Mouse (Mus musculus): ENCODE measurements around the gene Catsperd.

DNA sequence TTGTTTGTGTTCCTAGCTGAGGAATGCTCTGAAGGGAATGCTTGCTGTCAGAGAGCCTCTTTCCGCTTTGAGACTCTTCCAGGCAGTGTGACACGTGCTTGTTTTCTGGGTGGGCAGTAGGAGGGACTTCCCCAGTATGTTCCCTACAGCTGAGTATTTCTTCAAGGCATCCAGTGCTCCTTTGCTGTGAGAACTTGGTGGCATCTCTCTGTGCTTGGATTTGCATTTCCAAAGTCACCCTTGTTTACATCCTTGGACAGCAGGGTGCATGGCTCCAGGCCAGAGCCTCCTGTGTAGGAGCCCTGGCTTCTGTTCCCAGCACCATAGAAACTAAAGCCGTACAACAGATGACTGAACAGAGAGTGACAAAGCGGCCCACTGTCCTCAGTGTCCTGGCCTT is 80.7 kb downstream of the Catsperd start:
- TF ChIP-seq CTCF (IDR thresholded peaks at IDR 0.05 in 2 of 3, conservative IDR thresholded peaks at IDR 0.05 in 1 of 3; ENCODE audit: control insufficient read depth in 1 of 3, insufficient read depth in 1 of 3, low read depth in 2 of 3, low read length in 3 of 3, poor library complexity in 1 of 3, severe bottlenecking in 1 of 3) (no peak), ZNF384 (IDR thresholded peaks at IDR 0.05; ENCODE audit: low read depth, low read length) (no peak), GABPA (IDR thresholded peaks at IDR 0.05; ENCODE audit: low read depth, low read length) (no peak), GATA1 (IDR thresholded peaks at IDR 0.05; ENCODE audit: low read depth, low read length) (no peak), MEF2A (IDR thresholded peaks at IDR 0.05; ENCODE audit: extremely low read depth, insufficient replicate concordance, low read depth, low read length, poor library complexity, severe bottlenecking) (no peak), TCF12 (IDR thresholded peaks at IDR 0.05; ENCODE audit: low read depth, low read length) (no peak), TBP (IDR thresholded peaks at IDR 0.05; ENCODE audit: low read depth, low read length) (no peak), POLR2A (IDR thresholded peaks at IDR 0.05; ENCODE audit: control insufficient read depth in 1 of 2, insufficient read depth in 1 of 2, low read depth in 1 of 2, low read length in 2 of 2, poor library complexity in 1 of 2) (no peak), MAFK (IDR thresholded peaks at IDR 0.05; ENCODE audit: borderline replicate concordance, low read depth, low read length) (no peak)

Data from MEL (cell line).